Mouse (Mus musculus) fibroblast of lung, adult 2 months (primary cell): Measurements from ENCODE around the gene Serpinb12.
"Not testable (repeated sequence)": the region's sequence is repeated elsewhere in the genome, so short reads cannot be mapped to it uniquely, and the experiment has no call there.

Experiments
- DNase-seq: peaks from one replicate; pipeline ENCODE4 v3.0.0-alpha.2; 2011; ENCODE audit warnings: low read depth

Gene Serpinb12

GRCm38 (mm10) chr1:106934265-106934664 lies at the start of gene Serpinb12:
Gene Serpinb12, plus strand, starts transcription at chr1:106934449.
- DNase-seq, result no peak

GRCm38 (mm10) chr1:106895142-106895541 lies 39.1 kb upstream of the Serpinb12 start:
- DNase-seq, result not testable (repeated sequence)

GRCm38 (mm10) chr1:106901406-106901805 lies 32.8 kb upstream of the Serpinb12 start:
- DNase-seq, result no peak

- DNase-seq, result no peak
Measured at GRCm38 (mm10) chr1:106931954-106932353, 2.3 kb upstream of the Serpinb12 start.

GRCm38 (mm10) chr1:106933658-106934057 lies 591 bp upstream of the Serpinb12 start:
- DNase-seq, result no peak

- no peak for DNase-seq
Measured at GRCm38 (mm10) chr1:106947217-106947616, 13.0 kb downstream of the Serpinb12 start.

GRCm38 (mm10) chr1:106959981-106960380 lies 25.7 kb downstream of the Serpinb12 start:
- DNase-seq, result no peak

- no peak for DNase-seq
Measured at GRCm38 (mm10) chr1:106961023-106961422, 26.8 kb downstream of the Serpinb12 start.

GRCm38 (mm10) chr1:106980684-106981083 lies 46.4 kb downstream of the Serpinb12 start, which contains the start of gene Serpinb13:
Gene Serpinb13, plus strand, starts transcription at chr1:106980984.
- no peak for DNase-seq

- no peak for DNase-seq
Measured at GRCm38 (mm10) chr1:106983092-106983491, 48.8 kb downstream of the Serpinb12 start.

GRCm38 (mm10) chr1:106983865-106984264 lies 49.6 kb downstream of the Serpinb12 start:
- no peak for DNase-seq

GRCm38 (mm10) chr1:107000424-107000823 lies 66.2 kb downstream of the Serpinb12 start:
- no peak for DNase-seq

- no peak for DNase-seq
Measured at GRCm38 (mm10) chr1:107001754-107002153, 67.5 kb downstream of the Serpinb12 start.

- no peak for DNase-seq
Measured at GRCm38 (mm10) chr1:107006316-107006715, 72.1 kb downstream of the Serpinb12 start.
